Mouse (Mus musculus) E14TG2a.4 (cell line): ENCODE measurements around the gene Rap1gap.

Experiments
- H3K27me3 ChIP-seq: 2 replicates; pipeline ENCODE4 v1.6.1; 2014; ENCODE audit warnings: low read length, control low read depth; ENCODE audit not compliant: insufficient read depth
- H3K36me3 ChIP-seq: 2 replicates; pipeline ENCODE4 v1.6.1; 2014; ENCODE audit warnings: low read length, control low read depth; ENCODE audit not compliant: insufficient read depth
- H3K4me1 ChIP-seq: replicated peaks from 2 replicates; pipeline ENCODE4 v1.6.1; 2014; ENCODE audit warnings: low read depth, low read length, control low read depth
- H3K4me3 ChIP-seq: replicated peaks from 2 replicates; pipeline ENCODE4 v1.5.1; 2014; ENCODE audit warnings: mild to moderate bottlenecking, low read length
- H3K9me3 ChIP-seq: 2 replicates; pipeline ENCODE4 v1.6.1; 2014; ENCODE audit warnings: low read length, control low read depth
- CTCF ChIP-seq: conservative IDR thresholded peaks from 2 replicates; pipeline ENCODE4 v1.5.1; 2014; ENCODE audit warnings: low read length
- NANOG ChIP-seq: IDR thresholded peaks from 2 replicates; pipeline ENCODE4 v1.6.1; 2014; ENCODE audit warnings: borderline replicate concordance, low read length, mixed read lengths
- POU5F1 ChIP-seq: IDR thresholded peaks from 2 replicates; pipeline ENCODE4 v1.6.1; 2014; ENCODE audit warnings: low read length, borderline replicate concordance

Gene Rap1gap

DNA sequence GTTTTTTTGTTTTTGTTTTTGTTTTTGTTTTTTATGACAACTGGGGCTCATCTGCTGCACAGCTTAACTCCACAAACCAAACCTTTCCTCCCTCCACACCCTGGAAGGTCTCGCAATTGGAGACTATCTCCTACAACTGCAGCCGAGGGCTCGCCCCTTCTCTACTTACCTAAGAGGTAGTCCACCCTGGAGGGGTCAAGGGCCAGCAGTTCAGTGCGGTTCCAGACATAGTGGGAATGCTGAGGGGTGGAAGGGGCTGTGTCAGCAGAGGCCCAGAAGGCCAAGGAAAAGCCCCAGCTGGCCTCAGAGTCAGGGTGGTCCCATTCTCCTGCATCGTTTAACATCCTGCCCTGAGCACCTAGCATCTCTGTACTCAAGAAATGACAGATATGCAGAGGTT is 83.1 kb downstream of the Rap1gap start:
- no peaks in the 10 kb centered on the region for H3K9me3 ChIP-seq
- H3K4me3 ChIP-seq, result no peak overlapping the region
- TF ChIP-seq POU5F1 (no peak), NANOG (no peak), CTCF (no peak)
- H3K36me3 ChIP-seq, result peaks cover 100% of the 10 kb centered on the region
- peaks cover 60% of the 10 kb centered on the region for H3K4me1 ChIP-seq
- no peaks in the 10 kb centered on the region for H3K27me3 ChIP-seq

DNA sequence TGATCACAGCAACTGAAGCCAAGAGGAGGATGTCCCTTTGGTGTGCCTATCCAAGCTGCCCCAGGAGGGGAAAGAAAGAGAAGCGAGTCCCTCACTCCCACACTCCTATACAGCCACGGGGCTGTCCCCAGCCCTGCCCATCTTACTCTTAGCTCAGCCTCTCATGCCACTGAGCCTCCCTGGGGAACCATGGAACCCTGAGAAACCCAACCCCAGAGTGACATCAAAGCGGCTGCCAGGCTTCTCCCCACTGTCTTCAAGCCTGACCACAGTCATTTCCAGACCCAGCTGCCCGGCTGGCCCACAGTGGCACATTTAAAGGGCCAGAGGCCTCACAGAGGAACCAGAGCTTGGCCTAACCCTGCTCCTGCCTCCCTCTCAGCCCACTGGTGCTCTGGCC is 84.2 kb downstream of the Rap1gap start:
- Histone ChIP-seq H3K9me3 (no peaks in the 10 kb centered on the region), H3K4me1 (peaks cover 53% of the 10 kb centered on the region), H3K36me3 (peaks cover 99% of the 10 kb centered on the region), H3K4me3 (no peak overlapping the region), H3K27me3 (no peaks in the 10 kb centered on the region)
- no peak for TF ChIP-seq NANOG
- no peak for TF ChIP-seq CTCF
- no peak for TF ChIP-seq POU5F1

DNA sequence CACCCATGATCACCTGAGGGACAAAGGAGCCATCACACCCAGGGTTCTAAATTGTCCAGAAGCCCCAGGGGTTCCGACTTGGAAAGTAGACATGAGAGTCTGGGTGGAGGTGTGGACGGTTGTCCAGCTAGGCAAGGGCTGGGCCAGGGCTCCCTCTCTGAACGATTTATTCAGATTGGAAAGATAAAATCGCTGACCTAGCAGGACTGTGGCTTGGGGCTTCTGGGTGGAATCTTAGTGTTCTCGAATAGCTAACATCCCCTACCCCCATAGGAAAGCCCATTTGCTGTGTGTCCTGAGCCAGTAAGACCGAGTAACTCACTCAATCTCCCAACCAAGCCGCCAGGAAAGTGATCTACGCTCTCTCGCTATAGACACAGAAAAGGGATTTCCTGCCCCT is 85.2 kb downstream of the Rap1gap start:
- H3K9me3 ChIP-seq, result no peaks in the 10 kb centered on the region
- no peak overlapping the region for H3K4me3 ChIP-seq
- H3K27me3 ChIP-seq, result no peaks in the 10 kb centered on the region
- no peak for TF ChIP-seq POU5F1
- TF ChIP-seq CTCF, result no peak
- TF ChIP-seq NANOG, result no peak
- H3K36me3 ChIP-seq, result peaks cover 99% of the 10 kb centered on the region
- H3K4me1 ChIP-seq, result peaks cover 49% of the 10 kb centered on the region

GRCm38 (mm10) chr4:137750121-137750520 is 85.6 kb downstream of the Rap1gap start:
- H3K36me3 ChIP-seq, result peaks cover 99% of the 10 kb centered on the region
- no peaks in the 10 kb centered on the region for H3K27me3 ChIP-seq
- H3K9me3 ChIP-seq, result no peaks in the 10 kb centered on the region
- no peak overlapping the region for H3K4me3 ChIP-seq
- TF ChIP-seq CTCF, result no peak
- TF ChIP-seq POU5F1, result no peak
- peaks cover 44% of the 10 kb centered on the region for H3K4me1 ChIP-seq

DNA sequence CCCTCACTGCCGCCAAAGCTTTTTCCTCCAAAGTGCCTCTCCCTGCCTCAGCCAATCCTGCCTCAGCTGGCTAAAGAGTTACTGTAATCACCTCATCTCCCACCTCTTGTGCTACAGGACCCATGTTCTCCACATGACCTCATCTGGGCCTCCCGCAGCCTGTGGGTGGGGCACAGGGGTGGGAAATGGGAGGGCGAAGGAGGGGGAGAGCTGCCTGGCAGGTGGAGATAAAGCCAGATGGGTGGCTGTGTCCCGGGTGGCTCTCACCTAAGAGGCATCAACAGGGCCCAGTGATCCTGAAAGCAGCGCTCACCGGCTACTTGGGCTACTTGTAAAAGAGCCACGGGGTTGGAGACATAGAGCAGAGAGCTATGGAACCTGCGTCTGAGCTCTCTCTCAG is 86.8 kb downstream of the Rap1gap start:
- Histone ChIP-seq H3K36me3 (peaks cover 99% of the 10 kb centered on the region), H3K27me3 (no peaks in the 10 kb centered on the region), H3K9me3 (no peaks in the 10 kb centered on the region), H3K4me1 (peaks cover 49% of the 10 kb centered on the region), H3K4me3 (no peak overlapping the region)
- no peak for TF ChIP-seq CTCF
- no peak for TF ChIP-seq NANOG
- no peak for TF ChIP-seq POU5F1

- TF ChIP-seq NANOG (no peak), CTCF (no peak), POU5F1 (no peak)
- peaks cover 51% of the 10 kb centered on the region for H3K4me1 ChIP-seq
- H3K9me3 ChIP-seq, result no peaks in the 10 kb centered on the region
- H3K4me3 ChIP-seq, result no peak overlapping the region
- no peaks in the 10 kb centered on the region for H3K27me3 ChIP-seq
- peaks cover 99% of the 10 kb centered on the region for H3K36me3 ChIP-seq
Measured at GRCm38 (mm10) chr4:137751717-137752116, 87.2 kb downstream of the Rap1gap start.

DNA sequence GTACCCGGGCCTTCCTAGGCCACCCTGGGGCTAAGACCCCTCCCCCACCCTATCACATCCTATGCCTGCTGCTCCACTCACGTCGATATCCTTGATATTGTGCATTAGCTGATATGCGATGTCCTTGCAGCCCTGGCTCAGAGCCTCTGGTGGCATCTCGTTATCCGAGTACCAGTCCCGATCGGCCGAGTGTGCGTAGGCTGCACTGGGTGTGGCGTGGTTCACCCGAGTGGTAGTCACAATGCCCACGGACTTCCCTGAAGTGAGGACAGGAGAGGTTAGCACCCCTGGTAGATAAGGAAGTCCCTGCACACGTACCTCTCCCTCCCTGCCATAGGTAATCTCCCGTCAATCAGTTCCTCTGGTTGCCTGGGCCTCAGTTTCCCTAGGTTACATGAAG is 87.9 kb downstream of the Rap1gap start:
- peaks cover 56% of the 10 kb centered on the region for H3K4me1 ChIP-seq
- no peak for TF ChIP-seq POU5F1
- TF ChIP-seq NANOG, result no peak
- no peak for TF ChIP-seq CTCF
- H3K27me3 ChIP-seq, result no peaks in the 10 kb centered on the region
- H3K9me3 ChIP-seq, result no peaks in the 10 kb centered on the region
- H3K36me3 ChIP-seq, result peaks cover 99% of the 10 kb centered on the region
- no peak overlapping the region for H3K4me3 ChIP-seq

GRCm38 (mm10) chr4:137753199-137753598 is 88.7 kb downstream of the Rap1gap start:
- Histone ChIP-seq H3K9me3 (no peaks in the 10 kb centered on the region), H3K4me1 (peaks cover 61% of the 10 kb centered on the region), H3K4me3 (no peak overlapping the region), H3K36me3 (peaks cover 99% of the 10 kb centered on the region), H3K27me3 (no peaks in the 10 kb centered on the region)
- TF ChIP-seq NANOG (no peak), POU5F1 (no peak), CTCF (no peak)

DNA sequence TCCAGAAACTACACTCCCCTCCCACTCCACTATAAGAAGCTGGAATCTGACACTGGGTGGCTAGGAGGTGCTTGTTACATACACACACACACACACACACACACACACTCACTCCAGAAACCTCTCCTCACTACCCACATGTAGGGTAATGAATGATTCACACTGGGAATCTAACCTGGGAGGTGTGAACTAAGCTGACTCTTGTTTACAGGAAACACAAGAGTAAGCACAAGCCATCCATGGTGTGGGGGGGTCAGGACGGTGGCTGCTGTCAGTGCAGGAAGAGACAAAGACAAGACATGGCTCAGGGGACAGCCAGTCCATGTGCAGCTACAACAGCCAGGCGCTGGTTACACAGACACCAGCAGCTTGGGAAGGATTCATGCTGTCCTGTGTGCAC is 89.9 kb downstream of the Rap1gap start:
- Histone ChIP-seq H3K36me3 (peaks cover 95% of the 10 kb centered on the region), H3K4me1 (peaks cover 67% of the 10 kb centered on the region), H3K4me3 (no peak overlapping the region), H3K27me3 (no peaks in the 10 kb centered on the region), H3K9me3 (no peaks in the 10 kb centered on the region)
- TF ChIP-seq POU5F1, result no peak
- TF ChIP-seq NANOG, result no peak
- no peak for TF ChIP-seq CTCF
